Mouse (Mus musculus) liver, embryonic 12.5 days (tissue): ENCODE measurements around the gene 4931429L15Rik. TPM values are rescaled to one million over a fixed set of nuclear protein-coding genes. Genes with fewer than 3 reads are reported as not detected.

Source experiments
- ATAC-seq: fragments of 200-750 bp; cut with Nextera tagmentation; 2 replicates; pipeline ENCODE4 v1.8.0; 2017; ENCODE audit warnings: moderate number of reproducible peaks, mild to moderate bottlenecking, moderate library complexity
- H3K27ac ChIP-seq: fragments of 300-500 bp; sonication (generic); 2 replicates; pipeline ENCODE4 v1.5.1; 2016; ENCODE audit warnings: mild to moderate bottlenecking
- H3K27me3 ChIP-seq: fragments of 300-500 bp; sonication (generic); replicated peaks from 2 replicates; pipeline ENCODE4 v1.6.1; 2016; ENCODE audit warnings: mild to moderate bottlenecking, moderate library complexity
- H3K36me3 ChIP-seq: fragments of 300-500 bp; sonication (generic); 2 replicates; pipeline ENCODE4 v1.6.1; 2016; ENCODE audit warnings: mild to moderate bottlenecking, moderate library complexity
- H3K4me1 ChIP-seq: fragments of 300-500 bp; sonication (generic); 2 replicates; pipeline ENCODE4 v1.6.1; 2016
- H3K4me2 ChIP-seq: fragments of 300-500 bp; sonication (generic); 2 replicates; pipeline ENCODE4 v1.6.1; 2016; ENCODE audit warnings: mild to moderate bottlenecking, moderate library complexity
- H3K4me3 ChIP-seq: fragments of 300-500 bp; sonication (generic); 2 replicates; pipeline ENCODE4 v1.5.1; 2016; ENCODE audit warnings: mild to moderate bottlenecking, moderate library complexity
- H3K9ac ChIP-seq: fragments of 300-500 bp; sonication (generic); 2 replicates; pipeline ENCODE4 v1.6.1; 2016; ENCODE audit warnings: mild to moderate bottlenecking, moderate library complexity
- H3K9me3 ChIP-seq: fragments of 300-500 bp; sonication (generic); replicated peaks from 2 replicates; pipeline ENCODE4 v1.6.1; 2016; ENCODE audit warnings: mild to moderate bottlenecking, moderate library complexity
- WGBS: fragments of 180-500 bp; shearing (Covaris S2); methylation state at CpG from one replicate; pipeline ENCODE4 v1.1.7; 2016; ENCODE audit not compliant: insufficient replicate concordance; 5-methylcytosine and 5-hydroxymethylcytosine counted together
- polyA plus RNA-seq: library from polyadenylated mRNA; unstranded; fragments of >200 nt; fragmentation: Nextera tagmentation; extraction: Ambion mirVana; gene quantifications from 2 replicates; pipeline ENCODE4 v1.2.1, GENCODE M21; 2016

4931429L15Rik gene
- polyA plus RNA-seq, 1 experiment from 2014 or later = not detected

DNA sequence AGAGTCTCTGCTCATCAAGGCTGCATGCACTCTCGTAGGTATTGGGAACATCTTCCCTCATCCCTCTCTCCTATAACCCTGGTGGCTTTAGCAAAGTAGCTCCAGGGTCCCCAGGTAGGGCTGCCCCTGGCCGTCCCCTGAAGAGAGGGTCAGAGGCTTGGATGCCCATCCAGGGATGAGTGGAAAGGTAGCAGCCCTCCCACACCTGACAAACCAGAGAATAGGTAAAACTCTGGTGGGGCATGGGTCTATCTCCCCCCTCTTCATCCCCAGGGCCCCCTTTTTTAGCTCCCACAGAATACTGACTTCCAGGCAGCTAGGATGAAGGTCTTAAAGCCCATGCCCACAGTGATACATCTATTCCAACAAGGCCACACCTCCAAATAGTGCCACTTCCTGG, 675 bp upstream of the 4931429L15Rik start:
- Histone ChIP-seq H3K27ac (no peak overlapping the region), H3K4me2 (no peak overlapping the region), H3K4me1 (no peaks in the 10 kb centered on the region), H3K9me3 (no peaks in the 10 kb centered on the region; the same call in 1 of the 2 replicates), H3K9ac (no peak overlapping the region), H3K27me3 (peaks cover 15% of the 10 kb centered on the region; the same call in 1 of the 2 replicates), H3K4me3 (no peak overlapping the region), H3K36me3 (no peaks in the 10 kb centered on the region)
- no peak for ATAC-seq
- WGBS = 60% methylated on average over 2 of the region's 2 CpGs

DNA sequence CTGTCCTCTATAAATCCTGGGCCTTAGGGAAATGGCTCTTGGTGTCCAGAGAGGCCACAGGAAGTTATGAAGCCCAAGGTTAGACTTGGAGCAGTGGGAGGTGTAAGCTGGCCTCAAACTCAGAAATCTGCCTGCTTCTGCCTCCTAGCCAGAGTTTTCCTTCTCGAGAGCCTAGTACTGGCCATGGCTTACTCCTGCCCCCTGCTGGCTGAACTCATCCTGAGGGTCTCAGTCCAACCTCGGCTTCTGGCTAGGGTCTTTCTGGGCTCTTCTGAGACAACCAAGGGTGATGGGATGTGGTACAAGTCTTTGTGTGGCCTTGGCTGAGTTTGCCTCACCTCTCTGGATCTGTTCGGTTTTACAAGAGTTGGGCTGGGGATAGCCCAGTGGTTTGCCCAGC, 1.8 kb downstream of the 4931429L15Rik start:
- no peak for ATAC-seq
- 64% methylated on average over 3 of the region's 3 CpGs for WGBS

DNA sequence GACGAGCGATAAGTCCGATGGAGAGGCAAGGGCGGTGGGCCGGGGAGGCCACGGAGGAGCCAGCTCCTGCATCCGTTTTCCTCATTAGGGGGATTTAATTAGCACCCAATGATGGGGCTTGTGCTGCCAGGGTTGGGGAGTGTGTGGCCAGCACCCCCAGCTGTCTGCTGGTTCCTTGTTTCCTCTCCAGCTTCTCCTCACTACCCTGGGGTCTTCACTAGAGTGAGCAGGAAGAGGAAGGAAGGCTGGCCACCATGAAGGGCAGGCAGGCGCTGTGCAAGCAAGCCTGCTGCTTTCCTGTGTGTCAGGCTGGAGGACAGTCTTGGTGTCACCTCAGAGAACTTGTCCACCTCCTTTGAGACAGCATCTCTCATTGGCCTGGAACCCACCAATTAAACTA, 2.9 kb downstream of the 4931429L15Rik start:
- no peak for ATAC-seq
- 49% methylated on average over 8 of the region's 8 CpGs for WGBS

More for the DNA sequence above, 1.8 kb downstream of the 4931429L15Rik start:
- Histone ChIP-seq H3K27me3 (peaks cover 11% of the 10 kb centered on the region; the same call in 1 of the 2 replicates), H3K4me1 (no peaks in the 10 kb centered on the region), H3K4me2 (no peak overlapping the region), H3K27ac (no peak overlapping the region), H3K9ac (no peak overlapping the region), H3K36me3 (no peaks in the 10 kb centered on the region), H3K9me3 (no peaks in the 10 kb centered on the region; the same call in 1 of the 2 replicates), H3K4me3 (no peak overlapping the region)

GRCm38 (mm10) chr9:46316388-46316787, 3.4 kb downstream of the 4931429L15Rik start:
- no peak overlapping the region for H3K4me2 ChIP-seq
- H3K9ac ChIP-seq = no peak overlapping the region
- no peaks in the 10 kb centered on the region; the same call in 1 of the 2 replicates for H3K9me3 ChIP-seq
- WGBS = 37% methylated on average over 5 of the region's 5 CpGs
- H3K4me3 ChIP-seq = no peak overlapping the region
- peaks cover 12% of the 10 kb centered on the region; the same call in 1 of the 2 replicates for H3K27me3 ChIP-seq
- H3K4me1 ChIP-seq = no peaks in the 10 kb centered on the region
- H3K36me3 ChIP-seq = no peaks in the 10 kb centered on the region
- H3K27ac ChIP-seq = no peak overlapping the region
- no peak for ATAC-seq

More for the DNA sequence above, 2.9 kb downstream of the 4931429L15Rik start:
- Histone ChIP-seq H3K27me3 (peaks cover 11% of the 10 kb centered on the region; the same call in 1 of the 2 replicates), H3K36me3 (no peaks in the 10 kb centered on the region), H3K9me3 (no peaks in the 10 kb centered on the region; the same call in 1 of the 2 replicates), H3K4me1 (no peaks in the 10 kb centered on the region), H3K9ac (no peak overlapping the region), H3K27ac (no peak overlapping the region), H3K4me3 (no peak overlapping the region), H3K4me2 (no peak overlapping the region)

- no peaks in the 10 kb centered on the region for H3K36me3 ChIP-seq
- peaks cover 17% of the 10 kb centered on the region; the same call in 1 of the 2 replicates for H3K27me3 ChIP-seq
- ATAC-seq = no peak
- H3K9me3 ChIP-seq = no peaks in the 10 kb centered on the region; the same call in 1 of the 2 replicates
- no peak overlapping the region for H3K4me2 ChIP-seq
- WGBS = 59% methylated on average over 11 of the region's 11 CpGs
- no peak overlapping the region for H3K4me3 ChIP-seq
- H3K4me1 ChIP-seq = no peaks in the 10 kb centered on the region
- H3K27ac ChIP-seq = no peak overlapping the region
- H3K9ac ChIP-seq = no peak overlapping the region
These were observed 3.9 kb downstream of the 4931429L15Rik start for GRCm38 (mm10) chr9:46315807-46316365.

DNA sequence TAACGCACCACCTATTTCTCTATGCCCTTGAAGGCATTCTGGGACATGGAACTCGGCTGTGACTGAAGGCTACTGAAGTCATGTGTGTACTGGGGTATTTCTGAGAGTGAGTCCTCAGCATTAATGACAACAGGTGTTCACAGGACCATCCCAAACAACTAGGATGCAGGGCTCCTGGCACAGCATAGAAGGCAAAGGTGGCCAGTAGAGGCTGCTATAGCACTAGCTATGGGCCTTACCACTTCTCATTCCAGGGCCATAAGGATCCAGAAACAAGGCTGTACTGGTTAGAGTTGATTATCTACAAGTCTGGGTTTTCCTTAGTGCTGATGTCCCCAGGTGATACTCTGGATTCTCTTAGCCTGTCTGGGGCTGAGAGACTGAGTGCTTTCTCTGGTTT, 4.9 kb downstream of the 4931429L15Rik start:
- no peak overlapping the region for H3K4me2 ChIP-seq
- H3K4me3 ChIP-seq = no peak overlapping the region
- no peak; the same call in 1 of the 2 replicates for ATAC-seq
- no peaks in the 10 kb centered on the region for H3K36me3 ChIP-seq
- no peaks in the 10 kb centered on the region; the same call in 1 of the 2 replicates for H3K9me3 ChIP-seq
- peaks cover 19% of the 10 kb centered on the region; the same call in 1 of the 2 replicates for H3K27me3 ChIP-seq
- 42% methylated on average over 2 of the region's 2 CpGs for WGBS
- H3K4me1 ChIP-seq = no peaks in the 10 kb centered on the region
- no peak overlapping the region for H3K9ac ChIP-seq
- H3K27ac ChIP-seq = no peak overlapping the region

GRCm38 (mm10) chr9:46314507-46314906, 5.3 kb downstream of the 4931429L15Rik start:
- peak; percentile 57 for ATAC-seq
- Histone ChIP-seq H3K4me3 (no peak overlapping the region), H3K4me2 (no peak overlapping the region), H3K27ac (no peak overlapping the region), H3K9me3 (no peaks in the 10 kb centered on the region), H3K27me3 (peaks cover 19% of the 10 kb centered on the region; the same call in 1 of the 2 replicates), H3K9ac (no peak overlapping the region), H3K36me3 (no peaks in the 10 kb centered on the region), H3K4me1 (no peaks in the 10 kb centered on the region)
- 6% methylated on average over 4 of the region's 4 CpGs for WGBS

DNA sequence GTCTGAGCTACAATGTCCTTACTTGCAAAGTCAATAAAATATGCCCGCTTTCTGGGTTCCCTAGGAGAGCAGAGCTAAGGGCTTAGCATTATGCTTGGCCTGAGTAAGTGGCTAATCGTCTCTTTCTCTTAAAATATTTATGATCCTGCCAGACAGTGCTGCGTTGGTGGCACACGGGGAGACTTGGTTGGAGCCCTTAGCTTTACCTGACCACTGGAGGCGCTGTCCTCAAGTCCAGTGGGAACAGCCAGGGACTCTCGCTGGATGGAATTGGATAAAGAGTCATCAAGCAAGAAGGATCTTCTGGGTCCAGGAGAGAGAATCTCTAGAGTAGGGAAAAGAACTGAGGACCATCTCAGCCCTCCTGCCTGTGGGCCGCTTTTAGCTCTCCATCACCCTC, 10.7 kb downstream of the 4931429L15Rik start:
- 18% methylated on average over 7 of the region's 7 CpGs for WGBS
- no peak for ATAC-seq

GRCm38 (mm10) chr9:46302142-46302541, 17.6 kb downstream of the 4931429L15Rik start:
- Histone ChIP-seq H3K4me3 (no peak overlapping the region), H3K27me3 (peaks cover 6% of the 10 kb centered on the region), H3K9ac (no peak overlapping the region), H3K36me3 (peaks cover 27% of the 10 kb centered on the region), H3K9me3 (no peaks in the 10 kb centered on the region), H3K4me1 (no peaks in the 10 kb centered on the region), H3K4me2 (no peak overlapping the region), H3K27ac (no peak overlapping the region)
- WGBS = 5% methylated on average over 2 of the region's 2 CpGs
- ATAC-seq = no peak

More for the DNA sequence above, 10.7 kb downstream of the 4931429L15Rik start:
- Histone ChIP-seq H3K9ac (no peak overlapping the region), H3K36me3 (no peaks in the 10 kb centered on the region), H3K4me2 (no peak overlapping the region), H3K27ac (no peak overlapping the region), H3K27me3 (peaks cover 40% of the 10 kb centered on the region), H3K4me1 (no peaks in the 10 kb centered on the region), H3K9me3 (no peaks in the 10 kb centered on the region), H3K4me3 (no peak overlapping the region)

GRCm38 (mm10) chr9:46298381-46298780, 21.4 kb downstream of the 4931429L15Rik start:
- Histone ChIP-seq H3K4me3 (no peak overlapping the region), H3K27ac (no peak overlapping the region), H3K36me3 (peaks cover 60% of the 10 kb centered on the region), H3K4me2 (no peak overlapping the region), H3K9ac (no peak overlapping the region), H3K9me3 (no peaks in the 10 kb centered on the region), H3K4me1 (no peaks in the 10 kb centered on the region), H3K27me3 (no peaks in the 10 kb centered on the region)
- WGBS = 79% methylated on average over 4 of the region's 4 CpGs
- no peak for ATAC-seq

DNA sequence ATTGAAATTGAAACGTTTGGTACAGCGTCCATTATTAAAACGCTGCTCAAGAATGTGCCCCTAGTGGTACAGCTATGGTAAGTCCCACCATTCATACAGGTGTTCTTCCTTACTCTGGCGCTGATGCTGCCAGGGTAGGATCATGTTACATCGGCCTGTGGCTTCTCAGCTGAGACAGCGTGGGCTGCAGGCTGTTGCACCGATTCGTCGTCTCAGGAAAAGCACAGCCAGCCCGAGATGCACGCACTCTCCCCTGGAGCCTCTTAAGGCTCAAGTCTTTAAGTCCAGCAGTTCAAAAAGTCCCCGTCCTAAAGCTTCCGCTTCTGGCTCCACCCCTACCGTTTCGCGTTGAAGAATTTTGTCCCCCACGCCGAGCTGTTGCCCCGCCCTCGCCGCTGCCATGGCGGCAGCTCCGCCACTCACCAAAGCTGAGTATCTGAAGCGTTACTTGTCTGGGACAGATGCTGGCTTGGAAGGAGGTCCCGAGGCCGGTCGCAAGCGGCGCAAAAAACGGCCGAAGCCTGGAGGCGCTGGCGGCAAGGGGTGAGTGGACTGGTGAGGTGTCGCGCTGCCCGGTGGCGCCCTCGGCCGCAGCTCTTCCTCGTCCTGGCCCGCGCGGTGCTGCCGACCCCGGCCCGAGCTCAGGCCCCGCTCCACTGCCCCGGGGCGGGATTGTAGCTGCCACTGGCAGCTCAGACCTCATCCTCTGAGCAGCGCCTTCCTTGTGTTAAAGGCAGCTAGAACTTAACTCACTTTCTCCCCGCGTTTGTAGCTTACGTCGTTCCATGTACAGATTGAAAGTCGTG, 37.0 kb downstream of the 4931429L15Rik start, which contains the start of gene Bud13:
TSS of gene Bud13 (plus strand) at position 378 of the 806 bp plus-strand sequence.
- Histone ChIP-seq H3K9ac (peak within 1 kb of the TSS; percentile 92), H3K9me3 (no peaks in the 10 kb centered on the region), H3K4me1 (peaks cover 25% of the 10 kb centered on the region), H3K4me2 (peak within 1 kb of the TSS; percentile 73), H3K27me3 (no peaks in the 10 kb centered on the region), H3K27ac (peak within 1 kb of the TSS; percentile 85), H3K36me3 (peaks cover 62% of the 10 kb centered on the region), H3K4me3 (peak within 1 kb of the TSS; percentile 92)
- peak; percentile 90 for ATAC-seq
- WGBS = under 1% methylated on average over 55 of the region's 55 CpGs

DNA sequence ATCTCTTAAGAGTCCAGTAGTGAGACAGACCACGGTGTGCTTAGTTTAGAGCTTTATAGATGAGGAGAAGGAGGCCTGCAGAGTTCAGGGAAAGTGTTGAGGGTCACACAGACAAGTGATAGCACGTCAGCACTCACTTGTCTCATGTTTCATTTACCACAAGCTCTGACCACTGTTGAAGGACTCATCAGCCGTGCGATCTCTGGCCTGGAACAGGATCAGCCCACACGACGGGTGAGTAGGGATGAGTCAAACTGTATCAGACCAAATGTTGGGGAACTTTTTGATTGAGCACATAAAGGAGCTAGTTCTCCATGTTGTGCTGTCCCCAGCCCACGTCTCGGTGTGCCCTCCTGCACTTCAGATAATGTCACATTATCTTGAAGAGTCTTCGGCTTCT, 45.3 kb downstream of the 4931429L15Rik start:
- H3K4me3 ChIP-seq = peak overlapping the region; percentile 85
- H3K36me3 ChIP-seq = peaks cover 53% of the 10 kb centered on the region

More for the DNA sequence above, 45.3 kb downstream of the 4931429L15Rik start:
- peak overlapping the region; percentile 83; the same call in 1 of the 2 replicates for H3K9ac ChIP-seq
- H3K4me1 ChIP-seq = peaks cover 25% of the 10 kb centered on the region
- H3K27ac ChIP-seq = no peak overlapping the region
- H3K9me3 ChIP-seq = no peaks in the 10 kb centered on the region
- H3K27me3 ChIP-seq = peaks cover 20% of the 10 kb centered on the region
- 67% methylated on average over 9 of the region's 9 CpGs for WGBS
- H3K4me2 ChIP-seq = peak overlapping the region; percentile 92
- ATAC-seq = no peak
